Mouse (Mus musculus): Measurements from ENCODE around the gene Cdhr1. TPM values are rescaled to one million over a fixed set of nuclear protein-coding genes. Genes with fewer than 3 reads are reported as not detected.
A peak's percentile ranks its signal among the peaks of the same experiment; 100 is the strongest.

Cdhr1 gene
- polyA plus RNA-seq, 1 experiment: 0.55 TPM

GRCm38 (mm10) chr14:37134304-37135126 lies 36.4 kb upstream of the Cdhr1 start:
- TF ChIP-seq POLR2A (IDR thresholded peaks at IDR 0.05; ENCODE audit: low read depth, low read length): no peak
- TF ChIP-seq CTCF (IDR thresholded peaks at IDR 0.05; ENCODE audit: extremely low read depth, insufficient read depth, insufficient read length, insufficient replicate concordance): no peak
- Histone ChIP-seq H3K4me1 (ENCODE audit: control insufficient read depth, insufficient read depth, insufficient read length) (peaks cover 2% of the 10 kb centered on the region; the same call in 1 of the 2 replicates), H3K36me3 (ENCODE audit: control insufficient read depth, insufficient read depth, low read length) (peaks cover 14% of the 10 kb centered on the region), H3K4me3 (ENCODE audit: extremely low read depth, insufficient read depth, insufficient read length) (peak overlapping the region; percentile 94), H3K27ac (ENCODE audit: insufficient read depth, low read length) (peak overlapping the region; percentile 93), H3K27me3 (ENCODE audit: control insufficient read depth, insufficient read depth, low read length) (no peaks in the 10 kb centered on the region)
- DNase-seq (ENCODE audit: low read depth in 1 of 2, low spot score in 2 of 2): peak in 1 of 2 experiments; percentile 65
- under 1% methylated on average over 40 of the region's 40 CpGs for WGBS

GRCm38 (mm10) chr14:37127652-37128051 lies 29.5 kb upstream of the Cdhr1 start:
- H3K4me3 ChIP-seq (ENCODE audit: extremely low read depth, insufficient read depth, insufficient read length): no peak overlapping the region
- no peak overlapping the region for H3K27ac ChIP-seq (ENCODE audit: insufficient read depth, low read length)
- H3K27me3 ChIP-seq (ENCODE audit: control insufficient read depth, insufficient read depth, low read length): no peaks in the 10 kb centered on the region
- H3K4me1 ChIP-seq (ENCODE audit: control insufficient read depth, insufficient read depth, insufficient read length): no peaks in the 10 kb centered on the region
- peaks cover 37% of the 10 kb centered on the region for H3K36me3 ChIP-seq (ENCODE audit: control insufficient read depth, insufficient read depth, low read length)
- WGBS: 62% methylated on average over 4 of the region's 4 CpGs
- peak in 1 of 2 experiments; percentile 8 for DNase-seq (ENCODE audit: low read depth in 1 of 2, low spot score in 2 of 2)
- TF ChIP-seq POLR2A (IDR thresholded peaks at IDR 0.05; ENCODE audit: low read depth, low read length) (no peak), CTCF (IDR thresholded peaks at IDR 0.05; ENCODE audit: extremely low read depth, insufficient read depth, insufficient read length, insufficient replicate concordance) (no peak)

- 94% methylated on average over 4 of the region's 4 CpGs for WGBS
- TF ChIP-seq POLR2A (IDR thresholded peaks at IDR 0.05; ENCODE audit: low read depth, low read length) (no peak), CTCF (IDR thresholded peaks at IDR 0.05; ENCODE audit: extremely low read depth, insufficient read depth, insufficient read length, insufficient replicate concordance) (no peak)
- DNase-seq (ENCODE audit: low read depth in 1 of 2, low spot score in 2 of 2): no peak
- H3K4me3 ChIP-seq (ENCODE audit: extremely low read depth, insufficient read depth, insufficient read length): no peak overlapping the region
- H3K36me3 ChIP-seq (ENCODE audit: control insufficient read depth, insufficient read depth, low read length): peaks cover 15% of the 10 kb centered on the region
- H3K4me1 ChIP-seq (ENCODE audit: control insufficient read depth, insufficient read depth, insufficient read length): no peaks in the 10 kb centered on the region
- no peaks in the 10 kb centered on the region for H3K27me3 ChIP-seq (ENCODE audit: control insufficient read depth, insufficient read depth, low read length)
- H3K27ac ChIP-seq (ENCODE audit: insufficient read depth, low read length): no peak overlapping the region
These were observed 21.1 kb upstream of the Cdhr1 start for GRCm38 (mm10) chr14:37119233-37119632.

- Histone ChIP-seq H3K27ac (ENCODE audit: insufficient read depth, low read length) (no peak within 1 kb of the TSS), H3K27me3 (ENCODE audit: control insufficient read depth, insufficient read depth, low read length) (no peaks in the 10 kb centered on the region), H3K4me1 (ENCODE audit: control insufficient read depth, insufficient read depth, insufficient read length) (no peaks in the 10 kb centered on the region), H3K4me3 (ENCODE audit: extremely low read depth, insufficient read depth, insufficient read length) (no peak within 1 kb of the TSS), H3K36me3 (ENCODE audit: control insufficient read depth, insufficient read depth, low read length) (no peaks in the 10 kb centered on the region; the same call in 1 of the 2 replicates)
- 58% methylated on average over 3 of the region's 3 CpGs for WGBS
- TF ChIP-seq POLR2A (IDR thresholded peaks at IDR 0.05; ENCODE audit: low read depth, low read length) (no peak), CTCF (IDR thresholded peaks at IDR 0.05; ENCODE audit: extremely low read depth, insufficient read depth, insufficient read length, insufficient replicate concordance) (no peak)
- no peak for DNase-seq (ENCODE audit: low read depth in 1 of 2, low spot score in 2 of 2)
These were observed 15.8 kb upstream of the Cdhr1 start, which contains the start of gene 2610528A11Rik for GRCm38 (mm10) chr14:37113922-37114321. Gene 2610528A11Rik (minus strand): TSS chr14:37114022.

GRCm38 (mm10) chr14:37112931-37113330 lies 14.8 kb upstream of the Cdhr1 start:
- 90% methylated on average over 7 of the region's 7 CpGs for WGBS
- Histone ChIP-seq H3K4me1 (ENCODE audit: control insufficient read depth, insufficient read depth, insufficient read length) (no peaks in the 10 kb centered on the region), H3K27me3 (ENCODE audit: control insufficient read depth, insufficient read depth, low read length) (no peaks in the 10 kb centered on the region), H3K4me3 (ENCODE audit: extremely low read depth, insufficient read depth, insufficient read length) (no peak overlapping the region), H3K36me3 (ENCODE audit: control insufficient read depth, insufficient read depth, low read length) (no peaks in the 10 kb centered on the region; the same call in 1 of the 2 replicates), H3K27ac (ENCODE audit: insufficient read depth, low read length) (no peak overlapping the region)
- TF ChIP-seq POLR2A (IDR thresholded peaks at IDR 0.05; ENCODE audit: low read depth, low read length) (no peak), CTCF (IDR thresholded peaks at IDR 0.05; ENCODE audit: extremely low read depth, insufficient read depth, insufficient read length, insufficient replicate concordance) (no peak)
- DNase-seq (ENCODE audit: low read depth in 1 of 2, low spot score in 2 of 2): no peak

GRCm38 (mm10) chr14:37111371-37111770 lies 13.2 kb upstream of the Cdhr1 start:
- TF ChIP-seq CTCF (IDR thresholded peaks at IDR 0.05; ENCODE audit: extremely low read depth, insufficient read depth, insufficient read length, insufficient replicate concordance) (no peak), POLR2A (IDR thresholded peaks at IDR 0.05; ENCODE audit: low read depth, low read length) (no peak)
- DNase-seq (ENCODE audit: low read depth in 1 of 2, low spot score in 2 of 2): no peak
- Histone ChIP-seq H3K27ac (ENCODE audit: insufficient read depth, low read length) (no peak overlapping the region), H3K4me3 (ENCODE audit: extremely low read depth, insufficient read depth, insufficient read length) (no peak overlapping the region), H3K36me3 (ENCODE audit: control insufficient read depth, insufficient read depth, low read length) (no peaks in the 10 kb centered on the region), H3K27me3 (ENCODE audit: control insufficient read depth, insufficient read depth, low read length) (no peaks in the 10 kb centered on the region), H3K4me1 (ENCODE audit: control insufficient read depth, insufficient read depth, insufficient read length) (no peaks in the 10 kb centered on the region)

- TF ChIP-seq POLR2A (IDR thresholded peaks at IDR 0.05; ENCODE audit: low read depth, low read length): no peak
- no peak for TF ChIP-seq CTCF (IDR thresholded peaks at IDR 0.05; ENCODE audit: extremely low read depth, insufficient read depth, insufficient read length, insufficient replicate concordance)
- WGBS: 83% methylated on average over 2 of the region's 2 CpGs
- Histone ChIP-seq H3K36me3 (ENCODE audit: control insufficient read depth, insufficient read depth, low read length) (no peaks in the 10 kb centered on the region), H3K4me1 (ENCODE audit: control insufficient read depth, insufficient read depth, insufficient read length) (no peaks in the 10 kb centered on the region), H3K4me3 (ENCODE audit: extremely low read depth, insufficient read depth, insufficient read length) (no peak overlapping the region), H3K27ac (ENCODE audit: insufficient read depth, low read length) (no peak overlapping the region), H3K27me3 (ENCODE audit: control insufficient read depth, insufficient read depth, low read length) (no peaks in the 10 kb centered on the region)
- no peak for DNase-seq (ENCODE audit: low read depth in 1 of 2, low spot score in 2 of 2)
These were observed 12.3 kb upstream of the Cdhr1 start for GRCm38 (mm10) chr14:37110456-37110855.
